In genomic region chrX:13845858-13846652, GRCm38 (mm10) we compare ENCODE assay signal across 8 mouse cellular contexts. TPM values are rescaled to one million over a fixed set of nuclear protein-coding genes. Genes with fewer than 3 reads are reported as not detected.
A peak's percentile ranks its signal among the peaks of the same experiment; 100 is the strongest.
DNase-seq lines count a peak whose midpoint lies in the region; ATAC-seq and TF ChIP-seq lines count a peak whose summit lies in the region.

No protein-coding gene starts in this region.

- TF ChIP-seq POLR2A in MEL (IDR thresholded peaks at IDR 0.05; ENCODE audit: control insufficient read depth in 1 of 2, insufficient read depth in 1 of 2, low read depth in 1 of 2, low read length in 2 of 2, poor library complexity in 1 of 2): no peak; a peak in 1 of 4 replicates

- DNase-seq in MEL (ENCODE audit: low read depth, low spot score): no peak
- DNase-seq in brain, adult 2 months (ENCODE audit: low read depth, low spot score): peak; percentile 41
- DNase-seq in heart, postnatal 36 days: peak; percentile 35 to 47
- peak in 1 of 2 experiments; percentile 28 for DNase-seq in layer of hippocampus, adult 2 months (ENCODE audit: low spot score in 2 of 2)
- peak; percentile 47 for DNase-seq in lung, postnatal 10 days
- peak; percentile 69 for DNase-seq in retina, postnatal 1 day
- DNase-seq in urinary bladder, postnatal 4 days (ENCODE audit: low spot score in 2 of 2): peak; percentile 30 to 63

- TF ChIP-seq EP300 in MEL (IDR thresholded peaks at IDR 0.05; ENCODE audit: low read depth in 1 of 2, low read length in 2 of 2): no peak

- H3K36me3 ChIP-seq in MEL (ENCODE audit: control insufficient read depth in 1 of 2, insufficient read depth in 2 of 2, low read length in 2 of 2): peaks cover 0 to 6% of the 10 kb centered on the region in 2 experiments; a peak in 2 of 4 replicates
- no peaks in the 10 kb centered on the region for H3K36me3 ChIP-seq in forebrain, embryonic 13.5 days (ENCODE audit: poor library complexity, severe bottlenecking)

- peak overlapping the region; percentile 56 for H3K4me2 ChIP-seq in forebrain, embryonic 13.5 days

- H3K9me3 ChIP-seq in MEL (replicated peaks; ENCODE audit: insufficient read depth, low read length): no peaks in the 10 kb centered on the region
- no peaks in the 10 kb centered on the region for H3K9me3 ChIP-seq in forebrain, embryonic 13.5 days (replicated peaks)

- peak; percentile 88 for ATAC-seq in forebrain, embryonic 13.5 days

- intact Hi-C loops in heart, postnatal 36 days (cut with DNase I): loop anchor here (5.0 to 10.0 kb wide), 2 partner anchors 91 to 134 kb away; no protein-coding TSS in a partner anchor

- 15% methylated on average over 22 of the region's 100 CpGs for WGBS in forebrain, embryonic 13.5 days

- no peak for TF ChIP-seq RAD21 in MEL (IDR thresholded peaks at IDR 0.05; ENCODE audit: low read depth, low read length)

- H3K4me1 ChIP-seq in MEL (ENCODE audit: control insufficient read depth in 1 of 2, insufficient read depth in 2 of 2, low read length in 2 of 2): peaks cover 9 to 10% of the 10 kb centered on the region in 2 experiments; a peak in 3 of 4 replicates
- 0 out of 2 replicates have a peak, but pooled peaks cover 4% of the 10 kb centered on the region for H3K4me1 ChIP-seq in forebrain, embryonic 13.5 days

- H3K27me3 ChIP-seq in MEL (ENCODE audit: control insufficient read depth in 1 of 2, insufficient read depth in 2 of 2, low read length in 2 of 2): no peaks in the 10 kb centered on the region
- H3K27me3 ChIP-seq in forebrain, embryonic 13.5 days: no peaks in the 10 kb centered on the region

- peak in 2 of 3 experiments; percentile 2 to 10; a peak in 2 of 6 replicates for TF ChIP-seq CTCF in MEL (IDR thresholded peaks at IDR 0.05 in 2 of 3, conservative IDR thresholded peaks at IDR 0.05 in 1 of 3; ENCODE audit: control insufficient read depth in 1 of 3, insufficient read depth in 1 of 3, low read depth in 2 of 3, low read length in 3 of 3, poor library complexity in 1 of 3, severe bottlenecking in 1 of 3)
- peak; percentile 33; the same call in 1 of the 2 replicates for TF ChIP-seq CTCF in layer of hippocampus, adult 2 months (conservative IDR thresholded peaks at IDR 0.05)

- H3K27ac ChIP-seq in MEL (ENCODE audit: control insufficient read depth, low read depth, low read length): peak overlapping the region; percentile 33
- H3K27ac ChIP-seq in forebrain, embryonic 13.5 days: peak overlapping the region; percentile 92
- peak overlapping the region; percentile 93 for H3K27ac ChIP-seq in layer of hippocampus, adult 2 months

- peaks cover 8% of the 10 kb centered on the region for H3K79me2 ChIP-seq in MEL (ENCODE audit: control insufficient read depth, insufficient read depth, low read length, poor library complexity)

- peak overlapping the region; percentile 89 to 91 for H3K4me3 ChIP-seq in MEL (ENCODE audit: control insufficient read depth in 1 of 2, insufficient read depth in 1 of 2, low read depth in 2 of 2, low read length in 2 of 2)
- H3K4me3 ChIP-seq in forebrain, embryonic 13.5 days: peak overlapping the region; percentile 57
- peak overlapping the region; percentile 69 for H3K4me3 ChIP-seq in layer of hippocampus, adult 2 months

- peak overlapping the region; percentile 82 for H3K9ac ChIP-seq in MEL (ENCODE audit: control insufficient read depth, low read depth, low read length, poor library complexity, severe bottlenecking)
- peak overlapping the region; percentile 78 for H3K9ac ChIP-seq in forebrain, embryonic 13.5 days

TF ChIP-seq in MEL, 35 proteins besides CTCF, POLR2A, EP300 and RAD21:
- no peak for TF ChIP-seq POLR2AphosphoS2 (IDR thresholded peaks at IDR 0.05; ENCODE audit: low read length)
- 0 out of 2 replicates have a peak, but pooled peaks have one; percentile 89 for TF ChIP-seq MAZ (IDR thresholded peaks at IDR 0.05; ENCODE audit: low read depth, low read length)

RNA-seq across cellular contexts. Expression of gene Cask, which starts 5.1 kb away (rescaled TPM):
- 9.4 and 10.6 TPM in 2 replicates for total RNA-seq in MEL (2012; rRNA removed)
- 10 to 100 TPM in 1 of 2 experiments, not detected in 1; 13.3 TPM for polyA plus RNA-seq in MEL (2012; ENCODE audit: insufficient read depth in 1 of 2, insufficient read length in 2 of 2, low read depth in 1 of 2, low replicate concordance in 2 of 2, missing spikeins in 1 of 2)
- 29.4 and 31.2 TPM in 2 replicates for polyA plus RNA-seq in forebrain, embryonic 13.5 days (2015; fragmentation: Nextera tagmentation; extraction: Ambion mirVana)
- 10 to 100 TPM; 13.6 to 19.2 TPM for total RNA-seq in heart, postnatal 36 days (2021)
- 10 to 100 TPM; 78.2 to 80.6 TPM for total RNA-seq in layer of hippocampus, adult 2 months (2021)

Comparison
In these comparisons a context has a peak if more than half of its experiments do, and no peak if none do; other contexts are left out.
1. H3K27ac ChIP-seq: peak in every context shown above with its lines; median percentile 93 in layer of hippocampus, adult 2 months; 92 in forebrain, embryonic 13.5 days; 33 in MEL.